Mouse (Mus musculus) right cerebral cortex, postnatal 36 days (tissue): ENCODE data around the gene Lmo7.

Experiments
- DNase-seq, 2 experiments: peaks; one replicate each; pipeline ENCODE4 v3.0.0; 2022; ENCODE audit warnings: low spot score in 2 of 2, mixed read lengths in 1 of 2

Lmo7 gene

GRCm38 (mm10) chr14:101837176-101837575, 107.4 kb downstream of the Lmo7 start:
- no peak for DNase-seq

GRCm38 (mm10) chr14:101838231-101838839, 108.6 kb downstream of the Lmo7 start:
- no peak for DNase-seq

GRCm38 (mm10) chr14:101839771-101840731, 110.3 kb downstream of the Lmo7 start:
- peak; percentile 65 to 79 for DNase-seq

- DNase-seq = no peak
These were observed 111.5 kb downstream of the Lmo7 start for GRCm38 (mm10) chr14:101841271-101841670.

- DNase-seq = peak in 1 of 2 experiments; percentile 22
These were observed 112.8 kb downstream of the Lmo7 start for GRCm38 (mm10) chr14:101842521-101842920.

- peak; percentile 54 to 73 for DNase-seq
These were observed 113.7 kb downstream of the Lmo7 start for GRCm38 (mm10) chr14:101843443-101843842.

GRCm38 (mm10) chr14:101844467-101844866, 114.7 kb downstream of the Lmo7 start:
- no peak for DNase-seq

GRCm38 (mm10) chr14:101846097-101846882, 116.5 kb downstream of the Lmo7 start:
- no peak for DNase-seq

GRCm38 (mm10) chr14:101847520-101847919, 117.8 kb downstream of the Lmo7 start:
- DNase-seq = no peak

- no peak for DNase-seq
These were observed 122.9 kb downstream of the Lmo7 start for GRCm38 (mm10) chr14:101852584-101853195.

GRCm38 (mm10) chr14:101853207-101853606, 123.5 kb downstream of the Lmo7 start:
- no peak for DNase-seq

GRCm38 (mm10) chr14:101853722-101854121, 124.0 kb downstream of the Lmo7 start:
- no peak for DNase-seq

GRCm38 (mm10) chr14:101854226-101854625, 124.5 kb downstream of the Lmo7 start:
- DNase-seq = no peak

GRCm38 (mm10) chr14:101859305-101859886, 129.6 kb downstream of the Lmo7 start:
- no peak for DNase-seq

GRCm38 (mm10) chr14:101862088-101862487, 132.3 kb downstream of the Lmo7 start:
- DNase-seq = no peak

GRCm38 (mm10) chr14:101867071-101867733, 137.4 kb downstream of the Lmo7 start:
- DNase-seq = peak; percentile 60 to 70

- no peak for DNase-seq
These were observed 139.4 kb downstream of the Lmo7 start for GRCm38 (mm10) chr14:101869145-101869544.

- DNase-seq = no peak
These were observed 139.9 kb downstream of the Lmo7 start for GRCm38 (mm10) chr14:101869661-101870060.

GRCm38 (mm10) chr14:101870171-101870902, 140.6 kb downstream of the Lmo7 start:
- DNase-seq = peak; percentile 70 to 75

GRCm38 (mm10) chr14:101872846-101873245, 143.1 kb downstream of the Lmo7 start:
- DNase-seq = no peak
